Mouse (Mus musculus): ENCODE measurements around the gene Slc16a3. TPM values are rescaled to one million over a fixed set of nuclear protein-coding genes. Genes with fewer than 3 reads are reported as not detected.
A peak's percentile ranks its signal among the peaks of the same experiment; 100 is the strongest.

Slc16a3 gene
- polyA plus RNA-seq, 1 experiment from 2014 or later, result 73.5 TPM

DNA sequence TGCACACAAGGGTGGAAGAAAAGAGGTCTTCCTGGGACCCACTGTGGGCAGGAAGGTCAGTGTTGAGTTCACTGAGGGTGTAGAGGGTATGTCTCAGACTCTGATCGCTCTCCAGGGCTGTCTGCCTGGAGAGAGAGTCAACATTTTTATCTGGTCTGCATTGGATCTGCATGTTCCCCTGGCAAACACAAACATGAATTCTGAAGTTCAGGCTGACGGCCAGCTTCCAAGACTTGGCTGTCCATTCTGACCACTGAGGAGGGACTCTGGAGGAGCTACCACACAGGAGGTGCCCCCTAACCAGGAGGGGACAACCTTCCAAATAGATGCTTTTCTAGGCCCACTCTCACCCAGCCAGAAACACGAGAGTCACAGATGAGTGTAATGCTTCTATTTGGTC is 43.5 kb downstream of the Slc16a3 start:
- Histone ChIP-seq H3K4me2 (peak overlapping the region; percentile 70), H3K36me3 (replicated peaks) (peaks cover 17% of the 10 kb centered on the region), H3K4me1 (replicated peaks) (peaks cover 77% of the 10 kb centered on the region), H3K4me3 (replicated peaks) (peak overlapping the region; percentile 76), H3K9ac (peak overlapping the region; percentile 63), H3K27me3 (no peaks in the 10 kb centered on the region), H3K9me3 (replicated peaks) (no peaks in the 10 kb centered on the region), H3K27ac (replicated peaks) (peak overlapping the region; percentile 94)
- ATAC-seq (ENCODE audit: insufficient read depth), result no peak
- 40% methylated on average over 3 of the region's 3 CpGs for WGBS (ENCODE audit: insufficient replicate concordance)

DNA sequence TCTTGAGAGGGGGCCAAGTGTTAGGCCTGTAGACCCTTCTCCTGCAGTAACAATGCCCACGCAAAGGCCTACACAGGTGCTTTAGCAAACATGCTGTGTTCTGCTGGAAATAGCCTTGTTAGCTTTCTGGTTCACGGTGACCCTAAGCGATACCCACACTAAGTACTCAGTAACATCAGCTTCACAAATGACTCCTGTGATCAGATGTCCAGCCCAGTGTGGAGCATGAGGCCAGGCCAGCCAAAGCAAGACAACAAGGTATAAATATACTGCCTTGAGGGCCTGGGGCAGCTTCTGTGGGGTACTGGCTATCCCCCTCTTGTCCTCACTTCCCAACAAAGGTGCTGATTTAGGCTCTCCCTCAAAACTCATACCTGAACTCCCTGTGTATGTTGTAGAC is 44.8 kb downstream of the Slc16a3 start:
- 85% methylated on average over 3 of the region's 3 CpGs for WGBS (ENCODE audit: insufficient replicate concordance)
- no peaks in the 10 kb centered on the region for H3K9me3 ChIP-seq (replicated peaks)
- H3K27ac ChIP-seq (replicated peaks), result no peak overlapping the region
- peaks cover 64% of the 10 kb centered on the region for H3K4me1 ChIP-seq (replicated peaks)
- no peak overlapping the region for H3K4me2 ChIP-seq
- H3K4me3 ChIP-seq (replicated peaks), result no peak overlapping the region
- ATAC-seq (ENCODE audit: insufficient read depth), result no peak
- H3K9ac ChIP-seq, result no peak overlapping the region
- H3K36me3 ChIP-seq (replicated peaks), result 0 out of 2 replicates have a peak, but pooled peaks cover 6% of the 10 kb centered on the region
- H3K27me3 ChIP-seq, result no peaks in the 10 kb centered on the region

DNA sequence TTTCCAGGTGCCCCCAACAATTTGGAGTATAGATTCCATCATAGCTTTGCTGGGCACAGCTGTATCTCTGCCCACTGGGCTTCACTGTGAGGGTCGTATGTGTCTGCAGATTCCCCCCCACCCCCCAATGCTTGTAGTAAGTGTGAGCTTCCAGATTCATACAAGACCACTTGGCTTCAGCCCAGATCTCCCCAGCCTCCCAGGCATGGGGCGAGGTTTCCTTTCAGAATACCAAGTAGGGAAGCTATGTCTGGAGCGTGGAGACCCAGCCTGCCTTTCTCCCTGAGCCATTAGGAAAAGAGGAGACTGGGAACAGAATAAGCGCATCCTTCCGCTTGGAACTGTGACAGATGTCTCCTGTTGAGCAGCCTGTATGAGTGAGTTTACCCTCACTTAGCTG is 45.3 kb downstream of the Slc16a3 start:
- Histone ChIP-seq H3K4me2 (no peak overlapping the region), H3K27me3 (no peaks in the 10 kb centered on the region), H3K4me3 (replicated peaks) (no peak overlapping the region), H3K36me3 (replicated peaks) (0 out of 2 replicates have a peak, but pooled peaks cover 1% of the 10 kb centered on the region), H3K9ac (no peak overlapping the region), H3K27ac (replicated peaks) (no peak overlapping the region), H3K4me1 (replicated peaks) (peaks cover 59% of the 10 kb centered on the region), H3K9me3 (replicated peaks) (no peaks in the 10 kb centered on the region)
- ATAC-seq (ENCODE audit: insufficient read depth), result no peak
- 79% methylated on average over 5 of the region's 5 CpGs for WGBS (ENCODE audit: insufficient replicate concordance)

DNA sequence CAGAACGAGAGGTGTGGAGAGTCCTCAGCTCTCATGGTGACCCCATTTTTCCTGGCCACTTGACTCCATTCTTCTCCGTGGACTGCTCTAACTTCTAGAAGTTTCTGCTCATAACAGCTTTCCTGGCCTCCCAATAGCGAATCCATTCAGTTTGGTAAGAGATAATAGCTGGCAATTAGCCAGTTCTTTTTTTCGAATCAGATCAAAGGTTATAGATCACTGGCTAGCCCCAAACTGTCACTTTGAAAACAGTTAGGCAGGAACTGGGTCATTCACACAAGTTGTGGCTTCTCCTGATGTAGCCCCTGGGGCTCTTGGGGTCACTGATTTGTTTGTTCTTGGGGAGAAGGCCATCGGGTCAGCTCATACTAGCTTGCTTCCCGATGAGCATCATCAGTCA is 46.5 kb downstream of the Slc16a3 start:
- Histone ChIP-seq H3K4me1 (replicated peaks) (peaks cover 47% of the 10 kb centered on the region), H3K27me3 (no peaks in the 10 kb centered on the region), H3K4me3 (replicated peaks) (no peak overlapping the region), H3K9ac (no peak overlapping the region), H3K36me3 (replicated peaks) (no peaks in the 10 kb centered on the region), H3K9me3 (replicated peaks) (no peaks in the 10 kb centered on the region), H3K4me2 (no peak overlapping the region), H3K27ac (replicated peaks) (no peak overlapping the region)
- 67% methylated on average over 6 of the region's 6 CpGs for WGBS (ENCODE audit: insufficient replicate concordance)
- ATAC-seq (ENCODE audit: insufficient read depth), result no peak

DNA sequence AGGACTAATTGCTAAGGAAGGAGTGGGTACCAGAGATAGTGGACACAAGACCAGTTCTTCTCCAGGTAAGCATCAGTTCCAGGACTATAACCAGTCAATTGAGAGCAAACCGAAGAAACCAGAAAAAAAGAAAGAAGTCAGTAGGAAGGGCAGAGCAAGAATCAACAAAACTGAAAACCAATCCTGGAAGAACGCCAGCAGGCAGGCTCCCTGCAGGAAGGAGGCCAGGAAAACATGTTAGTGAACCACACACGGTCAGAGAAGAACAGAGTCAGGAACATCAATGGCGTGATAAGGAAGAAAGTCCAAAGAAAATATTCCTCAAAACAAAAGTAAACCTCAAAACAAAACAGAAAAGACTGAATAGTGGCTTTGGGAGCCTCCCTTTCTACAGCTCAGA is 53.7 kb downstream of the Slc16a3 start:
- H3K9ac ChIP-seq, result no peak overlapping the region
- no peaks in the 10 kb centered on the region for H3K27me3 ChIP-seq
- H3K4me3 ChIP-seq (replicated peaks), result no peak overlapping the region
- no peak overlapping the region for H3K4me2 ChIP-seq
- no peaks in the 10 kb centered on the region for H3K4me1 ChIP-seq (replicated peaks)
- H3K9me3 ChIP-seq (replicated peaks), result no peaks in the 10 kb centered on the region
- H3K27ac ChIP-seq (replicated peaks), result no peak overlapping the region
- no peak for ATAC-seq (ENCODE audit: insufficient read depth)
- H3K36me3 ChIP-seq (replicated peaks), result no peaks in the 10 kb centered on the region
- WGBS (ENCODE audit: insufficient replicate concordance), result 53% methylated on average over 4 of the region's 4 CpGs

DNA sequence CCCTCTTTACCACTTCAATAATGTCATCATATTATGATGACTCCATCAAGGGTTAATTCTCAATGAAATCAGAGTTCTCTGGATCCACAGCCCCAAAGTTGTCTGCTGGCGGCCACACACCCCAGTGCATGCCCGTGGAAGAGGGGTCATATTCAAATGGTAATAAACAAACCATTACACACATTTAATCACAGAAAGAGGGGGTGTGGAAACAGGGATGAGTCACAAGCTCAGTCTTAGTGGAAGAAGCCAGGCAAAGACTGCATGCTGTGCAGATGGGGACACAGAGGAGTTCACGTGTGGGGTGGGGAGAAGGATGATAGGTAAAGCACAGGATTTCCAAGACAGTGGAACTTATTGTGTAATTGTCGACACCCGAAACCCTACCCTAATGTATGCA is 56.0 kb downstream of the Slc16a3 start:
- H3K4me1 ChIP-seq (replicated peaks), result no peaks in the 10 kb centered on the region
- H3K9ac ChIP-seq, result no peak overlapping the region
- H3K9me3 ChIP-seq (replicated peaks), result no peaks in the 10 kb centered on the region
- H3K36me3 ChIP-seq (replicated peaks), result no peaks in the 10 kb centered on the region
- H3K4me3 ChIP-seq (replicated peaks), result no peak overlapping the region
- no peak overlapping the region for H3K27ac ChIP-seq (replicated peaks)
- 53% methylated on average over 5 of the region's 5 CpGs for WGBS (ENCODE audit: insufficient replicate concordance)
- no peak overlapping the region for H3K4me2 ChIP-seq
- no peak for ATAC-seq (ENCODE audit: insufficient read depth)
- no peaks in the 10 kb centered on the region for H3K27me3 ChIP-seq

DNA sequence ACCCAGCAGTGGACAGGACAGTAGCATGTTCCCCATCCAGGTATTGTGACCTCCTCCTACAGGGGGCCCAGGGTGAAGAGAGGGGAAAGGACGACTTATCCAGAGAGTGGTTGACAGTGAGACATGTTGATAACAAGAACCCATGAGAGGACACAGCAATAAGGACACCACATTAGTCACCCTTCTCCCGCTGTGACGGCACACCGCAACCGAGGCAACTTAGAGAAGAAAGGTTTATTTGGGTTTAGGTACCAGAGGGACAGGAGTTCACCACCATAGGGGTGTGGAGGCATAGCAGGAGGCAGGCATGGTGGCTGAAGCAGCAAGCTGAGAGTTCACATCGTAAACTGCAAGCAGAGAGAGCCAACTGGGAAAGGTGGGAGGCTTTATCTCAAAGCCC is 57.9 kb downstream of the Slc16a3 start:
- Histone ChIP-seq H3K4me2 (no peak overlapping the region), H3K4me3 (replicated peaks) (no peak overlapping the region), H3K4me1 (replicated peaks) (no peaks in the 10 kb centered on the region), H3K27me3 (no peaks in the 10 kb centered on the region), H3K36me3 (replicated peaks) (no peaks in the 10 kb centered on the region), H3K9ac (no peak overlapping the region), H3K9me3 (replicated peaks) (no peaks in the 10 kb centered on the region), H3K27ac (replicated peaks) (no peak overlapping the region)
- no peak for ATAC-seq (ENCODE audit: insufficient read depth)
- 50% methylated on average over 6 of the region's 6 CpGs for WGBS (ENCODE audit: insufficient replicate concordance)

DNA sequence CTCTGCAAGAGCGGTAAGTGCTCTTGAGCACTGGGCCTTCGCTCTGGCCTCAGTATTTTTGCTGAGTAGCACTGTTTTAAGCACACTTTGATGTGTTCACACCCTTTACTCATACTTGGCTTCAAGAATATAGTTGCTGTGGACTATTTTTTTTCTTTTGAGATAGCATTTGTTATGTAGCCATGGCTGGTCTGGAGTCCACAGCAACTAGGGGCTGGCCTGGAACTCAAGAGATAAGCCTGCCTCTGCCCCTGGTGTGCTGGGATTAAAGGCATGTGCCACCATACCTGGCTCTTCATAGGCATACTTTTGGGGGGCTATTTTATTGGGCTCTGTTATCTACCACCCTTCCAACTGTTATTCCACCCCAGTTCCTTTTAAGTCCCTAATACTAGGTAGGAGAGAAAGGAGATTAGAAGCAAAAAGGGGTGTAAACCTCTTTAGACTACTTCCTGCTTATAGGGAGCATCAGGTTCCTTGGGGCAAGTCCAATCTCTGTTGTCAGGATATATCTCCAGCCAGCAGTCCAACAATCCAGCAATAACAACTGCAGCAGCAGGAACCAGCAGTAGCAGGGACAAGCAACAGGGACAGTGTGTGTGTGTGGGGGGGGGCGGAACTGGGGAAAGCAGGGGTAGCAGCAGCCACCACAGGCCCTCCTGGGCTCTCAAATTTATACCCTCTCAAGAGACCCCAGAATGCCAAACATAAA is 61.9 kb downstream of the Slc16a3 start:
- Histone ChIP-seq H3K9ac (no peak overlapping the region), H3K27ac (replicated peaks) (no peak overlapping the region), H3K27me3 (peaks cover 7% of the 10 kb centered on the region; the same call in 1 of the 2 replicates), H3K9me3 (replicated peaks) (no peaks in the 10 kb centered on the region), H3K4me1 (replicated peaks) (no peaks in the 10 kb centered on the region), H3K4me3 (replicated peaks) (no peak overlapping the region), H3K4me2 (no peak overlapping the region), H3K36me3 (replicated peaks) (no peaks in the 10 kb centered on the region)
- 83% methylated on average over 3 of the region's 3 CpGs for WGBS (ENCODE audit: insufficient replicate concordance)
- ATAC-seq (ENCODE audit: insufficient read depth), result no peak

Other genes starting within 250 kb of the Slc16a3 start
- 80.9 and 88.4 TPM in 2 replicates for gene Cenpx, start 234.7 kb upstream of the Slc16a3 start, polyA plus RNA-seq (2015; fragmentation: Nextera tagmentation; extraction: Ambion mirVana)
- 9.7 and 11.5 TPM in 2 replicates for gene Lrrc45, start 234.6 kb upstream of the Slc16a3 start, polyA plus RNA-seq (2015; fragmentation: Nextera tagmentation; extraction: Ambion mirVana)
- gene Rac3, start 227.0 kb upstream of the Slc16a3 start, polyA plus RNA-seq (2015; fragmentation: Nextera tagmentation; extraction: Ambion mirVana), result 0.96 and 1.5 TPM in 2 replicates
- gene Dcxr, start 221.2 kb upstream of the Slc16a3 start, polyA plus RNA-seq (2015; fragmentation: Nextera tagmentation; extraction: Ambion mirVana), result 20.2 and 24.6 TPM in 2 replicates
- 0.37 TPM in 1 of 2 replicates, not detected in the other for gene Cbr2, start 216.4 kb upstream of the Slc16a3 start, polyA plus RNA-seq (2015; fragmentation: Nextera tagmentation; extraction: Ambion mirVana)
- 0.94 and 2.6 TPM in 2 replicates for gene Hmga1b, start 185.7 kb upstream of the Slc16a3 start, polyA plus RNA-seq (2015; fragmentation: Nextera tagmentation; extraction: Ambion mirVana)
- gene Rfng, start 164.3 kb upstream of the Slc16a3 start, polyA plus RNA-seq (2015; fragmentation: Nextera tagmentation; extraction: Ambion mirVana), result 11.5 and 12.0 TPM in 2 replicates
- gene Gps1, start 164.2 kb upstream of the Slc16a3 start, polyA plus RNA-seq (2015; fragmentation: Nextera tagmentation; extraction: Ambion mirVana), result 72.0 and 77.3 TPM in 2 replicates
- gene Dus1l, start 152.1 kb upstream of the Slc16a3 start, polyA plus RNA-seq (2015; fragmentation: Nextera tagmentation; extraction: Ambion mirVana), result 58.3 and 61.3 TPM in 2 replicates
- gene Fasn, start 123.9 kb upstream of the Slc16a3 start, polyA plus RNA-seq (2015; fragmentation: Nextera tagmentation; extraction: Ambion mirVana), result 20.1 and 24.9 TPM in 2 replicates
- 1.8 TPM in 2 replicates for gene Ccdc57, start 15.6 kb upstream of the Slc16a3 start, polyA plus RNA-seq (2015; fragmentation: Nextera tagmentation; extraction: Ambion mirVana)
- 36.1 and 38.5 TPM in 2 replicates for gene Csnk1d, start 42.9 kb downstream of the Slc16a3 start, polyA plus RNA-seq (2015; fragmentation: Nextera tagmentation; extraction: Ambion mirVana)
- 0.70 and 0.97 TPM in 2 replicates for gene Cd7, start 90.9 kb downstream of the Slc16a3 start, polyA plus RNA-seq (2015; fragmentation: Nextera tagmentation; extraction: Ambion mirVana)
- gene Sectm1b, start 115.1 kb downstream of the Slc16a3 start, polyA plus RNA-seq (2015; fragmentation: Nextera tagmentation; extraction: Ambion mirVana), result 0.08 and 0.23 TPM in 2 replicates
- gene Sectm1a, start 132.7 kb downstream of the Slc16a3 start, polyA plus RNA-seq (2015; fragmentation: Nextera tagmentation; extraction: Ambion mirVana), result 0.68 and 1.7 TPM in 2 replicates
- 0.06 and 0.07 TPM in 2 replicates for gene Tex19.2, start 170.2 kb downstream of the Slc16a3 start, polyA plus RNA-seq (2015; fragmentation: Nextera tagmentation; extraction: Ambion mirVana)
- gene Tex19.1, start 197.7 kb downstream of the Slc16a3 start, polyA plus RNA-seq (2015; fragmentation: Nextera tagmentation; extraction: Ambion mirVana), result 0.09 TPM in 1 of 2 replicates, not detected in the other
- 0.05 and 0.13 TPM in 2 replicates for gene Uts2r, start 211.8 kb downstream of the Slc16a3 start, polyA plus RNA-seq (2015; fragmentation: Nextera tagmentation; extraction: Ambion mirVana)